Mouse (Mus musculus) testis, adult 2 months (tissue): Measurements from ENCODE around the gene Elmo2. TPM values are rescaled to one million over a fixed set of nuclear protein-coding genes. Genes with fewer than 3 reads are reported as not detected.

Source experiments
- H3K27ac ChIP-seq: fragments of 200-500 bp; 2 replicates; pipeline ENCODE4 v1.5.1; 2012; ENCODE audit warnings: low read depth, low read length; ENCODE audit not compliant: control insufficient read depth, insufficient read depth
- H3K27me3 ChIP-seq: fragments of 200-500 bp; 2 replicates; pipeline ENCODE4 v1.6.1; 2012; ENCODE audit warnings: mild to moderate bottlenecking, low read length, moderate library complexity; ENCODE audit not compliant: control insufficient read depth, insufficient read depth
- H3K36me3 ChIP-seq: fragments of 200-500 bp; 2 replicates; pipeline ENCODE4 v1.6.1; 2012; ENCODE audit warnings: mild to moderate bottlenecking, low read length; ENCODE audit not compliant: control insufficient read depth, insufficient read depth
- H3K4me1 ChIP-seq: fragments of 200-500 bp; 2 replicates; pipeline ENCODE4 v1.6.1; 2012; ENCODE audit warnings: low read length; ENCODE audit not compliant: control insufficient read depth, insufficient read depth
- H3K4me3 ChIP-seq: fragments of 200-500 bp; 2 replicates; pipeline ENCODE4 v1.5.1; 2012; ENCODE audit warnings: low read depth, mild to moderate bottlenecking, low read length, moderate library complexity, mixed read lengths; ENCODE audit not compliant: control insufficient read depth
- CTCF ChIP-seq: fragments of 200-500 bp; IDR thresholded peaks from 2 replicates; pipeline ENCODE4 v1.5.1; 2012; ENCODE audit warnings: low read depth, mild to moderate bottlenecking, inconsistent platforms, low read length, moderate library complexity; ENCODE audit not compliant: control insufficient read depth, insufficient read depth, insufficient replicate concordance
- POLR2A ChIP-seq: fragments of 200-500 bp; IDR thresholded peaks from 2 replicates; pipeline ENCODE4 v1.6.1; 2012; ENCODE audit warnings: low read depth, mild to moderate bottlenecking, inconsistent platforms, low read length, moderate library complexity; ENCODE audit not compliant: control insufficient read depth
- polyA plus RNA-seq: library from polyadenylated mRNA; depleted of rRNA; stranded (reverse); fragments of >200 nt; gene quantifications from 2 replicates; pipeline ENCODE4 v1.2.3, GENCODE M21; 2012

The Elmo2 gene
- polyA plus RNA-seq, 1 experiment: 13.8 TPM

- Histone ChIP-seq H3K27ac (no peak overlapping the region), H3K4me1 (no peaks in the 10 kb centered on the region), H3K27me3 (no peaks in the 10 kb centered on the region), H3K4me3 (no peak overlapping the region), H3K36me3 (no peaks in the 10 kb centered on the region; the same call in 1 of the 2 replicates)
- TF ChIP-seq POLR2A (no peak), CTCF (no peak)
Observed at GRCm38 (mm10) chr2:165305438-165305837, 20.8 kb downstream of the Elmo2 start.

GRCm38 (mm10) chr2:165304819-165305218, 21.5 kb downstream of the Elmo2 start:
- Histone ChIP-seq H3K27me3 (no peaks in the 10 kb centered on the region), H3K36me3 (no peaks in the 10 kb centered on the region; the same call in 1 of the 2 replicates)
- TF ChIP-seq CTCF: no peak
- no peak for TF ChIP-seq POLR2A

GRCm38 (mm10) chr2:165303354-165304012, 22.8 kb downstream of the Elmo2 start:
- no peak overlapping the region for H3K27ac ChIP-seq
- no peaks in the 10 kb centered on the region; the same call in 1 of the 2 replicates for H3K36me3 ChIP-seq
- TF ChIP-seq CTCF (no peak), POLR2A (no peak)
- no peaks in the 10 kb centered on the region for H3K27me3 ChIP-seq
- peak overlapping the region; percentile 50 for H3K4me3 ChIP-seq
- no peaks in the 10 kb centered on the region for H3K4me1 ChIP-seq

More at GRCm38 (mm10) chr2:165304819-165305218, 21.5 kb downstream of the Elmo2 start:
- no peak overlapping the region for H3K27ac ChIP-seq
- no peak overlapping the region for H3K4me3 ChIP-seq
- H3K4me1 ChIP-seq: no peaks in the 10 kb centered on the region

GRCm38 (mm10) chr2:165301409-165301808, 24.9 kb downstream of the Elmo2 start:
- Histone ChIP-seq H3K36me3 (no peaks in the 10 kb centered on the region; the same call in none of the 2 replicates), H3K27me3 (no peaks in the 10 kb centered on the region), H3K4me1 (no peaks in the 10 kb centered on the region), H3K4me3 (no peak overlapping the region), H3K27ac (no peak overlapping the region)
- no peak for TF ChIP-seq CTCF
- no peak for TF ChIP-seq POLR2A

- no peak overlapping the region for H3K4me3 ChIP-seq
- H3K27me3 ChIP-seq: no peaks in the 10 kb centered on the region
- H3K36me3 ChIP-seq: no peaks in the 10 kb centered on the region; the same call in none of the 2 replicates
- TF ChIP-seq CTCF: no peak
- no peak for TF ChIP-seq POLR2A
- H3K4me1 ChIP-seq: no peaks in the 10 kb centered on the region
- no peak overlapping the region for H3K27ac ChIP-seq
Observed at GRCm38 (mm10) chr2:165300885-165301284, 25.4 kb downstream of the Elmo2 start.

GRCm38 (mm10) chr2:165300424-165300823, 25.9 kb downstream of the Elmo2 start:
- Histone ChIP-seq H3K4me3 (no peak overlapping the region), H3K27ac (no peak overlapping the region), H3K36me3 (no peaks in the 10 kb centered on the region; the same call in none of the 2 replicates), H3K27me3 (no peaks in the 10 kb centered on the region), H3K4me1 (no peaks in the 10 kb centered on the region)
- TF ChIP-seq CTCF (no peak), POLR2A (no peak)

GRCm38 (mm10) chr2:165297429-165297828, 28.9 kb downstream of the Elmo2 start:
- TF ChIP-seq POLR2A: no peak
- TF ChIP-seq CTCF: no peak
- Histone ChIP-seq H3K27ac (no peak overlapping the region), H3K27me3 (no peaks in the 10 kb centered on the region), H3K4me3 (no peak overlapping the region), H3K4me1 (no peaks in the 10 kb centered on the region), H3K36me3 (no peaks in the 10 kb centered on the region; the same call in 1 of the 2 replicates)

GRCm38 (mm10) chr2:165296571-165296970, 29.7 kb downstream of the Elmo2 start:
- Histone ChIP-seq H3K36me3 (no peaks in the 10 kb centered on the region; the same call in 1 of the 2 replicates), H3K4me3 (no peak overlapping the region), H3K27ac (no peak overlapping the region), H3K27me3 (no peaks in the 10 kb centered on the region), H3K4me1 (no peaks in the 10 kb centered on the region)
- TF ChIP-seq POLR2A (no peak), CTCF (no peak)
